Mouse (Mus musculus): Measurements from ENCODE around the gene Agbl5. TPM values are rescaled to one million over a fixed set of nuclear protein-coding genes. Genes with fewer than 3 reads are reported as not detected.
A peak's percentile ranks its signal among the peaks of the same experiment; 100 is the strongest.

Agbl5 gene
- polyA plus RNA-seq, 1 experiment from 2014 or later, result 6.9 TPM

GRCm38 (mm10) chr5:30914849-30915248 lies 26.4 kb downstream of the Agbl5 start:
- H3K27me3 ChIP-seq (ENCODE audit: control insufficient read depth, insufficient read depth, low read length), result no peaks in the 10 kb centered on the region
- peak overlapping the region; percentile 43 for H3K4me3 ChIP-seq (ENCODE audit: low read depth, low read length)
- H3K4me1 ChIP-seq (replicated peaks; ENCODE audit: control insufficient read depth, insufficient read depth), result peaks cover 8% of the 10 kb centered on the region
- H3K36me3 ChIP-seq (ENCODE audit: control insufficient read depth, insufficient read depth, low read length), result peaks cover 16% of the 10 kb centered on the region
- peak overlapping the region; percentile 92 for H3K27ac ChIP-seq (replicated peaks)
- TF ChIP-seq CTCF (IDR thresholded peaks at IDR 0.05; ENCODE audit: low read depth) (no peak), EP300 (optimal IDR thresholded peaks at IDR 0.05) (no peak)
- ATAC-seq (ENCODE audit: low FRiP score, low TSS enrichment), result no peak
- peak overlapping the region; percentile 75 for H3K4me2 ChIP-seq (replicated peaks; ENCODE audit: low read depth)
- WGBS, result 31% methylated on average over 6 of the region's 6 CpGs
- no peaks in the 10 kb centered on the region for H3K9me3 ChIP-seq (ENCODE audit: control insufficient read depth, low read length)
- peak overlapping the region; percentile 67 for H3K9ac ChIP-seq (ENCODE audit: low read length)
- DNase-seq (ENCODE audit: low spot score), result no peak

DNA sequence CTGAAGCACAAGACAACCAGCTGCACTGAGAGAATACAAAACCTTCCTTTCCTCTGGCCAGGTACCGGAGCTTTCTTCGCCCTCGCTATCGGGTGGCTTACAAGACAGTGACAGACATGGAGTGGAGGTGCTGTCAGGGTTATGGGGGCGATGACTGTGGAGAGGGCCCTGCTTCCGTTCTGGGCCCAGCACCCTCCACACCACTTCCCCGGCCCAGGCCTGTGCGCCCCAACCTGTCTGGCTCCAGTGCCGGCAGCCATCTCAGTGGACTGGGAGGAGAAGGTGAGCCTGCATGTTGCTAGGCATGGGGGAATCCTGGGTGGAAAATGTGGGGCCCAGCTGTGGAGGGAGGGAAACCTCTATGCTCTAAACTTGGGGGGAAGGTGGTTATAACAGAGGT lies 27.0 kb downstream of the Agbl5 start:
- WGBS, result 37% methylated on average over 9 of the region's 9 CpGs
- DNase-seq (ENCODE audit: low spot score) (no peak), ATAC-seq (ENCODE audit: low FRiP score, low TSS enrichment) (peak; percentile 10; the same call in 1 of the 2 replicates)
- no peak for TF ChIP-seq CTCF (IDR thresholded peaks at IDR 0.05; ENCODE audit: low read depth)
- no peak for TF ChIP-seq EP300 (optimal IDR thresholded peaks at IDR 0.05)
- Histone ChIP-seq H3K4me3 (ENCODE audit: low read depth, low read length) (peak overlapping the region; percentile 43), H3K9me3 (ENCODE audit: control insufficient read depth, low read length) (no peaks in the 10 kb centered on the region), H3K4me2 (replicated peaks; ENCODE audit: low read depth) (peak overlapping the region; percentile 75), H3K9ac (ENCODE audit: low read length) (peak overlapping the region; percentile 67), H3K27ac (replicated peaks) (peak overlapping the region; percentile 92), H3K36me3 (ENCODE audit: control insufficient read depth, insufficient read depth, low read length) (peaks cover 16% of the 10 kb centered on the region), H3K27me3 (ENCODE audit: control insufficient read depth, insufficient read depth, low read length) (no peaks in the 10 kb centered on the region), H3K4me1 (replicated peaks; ENCODE audit: control insufficient read depth, insufficient read depth) (peaks cover 8% of the 10 kb centered on the region)

- H3K27me3 ChIP-seq (ENCODE audit: control insufficient read depth, insufficient read depth, low read length), result no peaks in the 10 kb centered on the region
- no peaks in the 10 kb centered on the region for H3K9me3 ChIP-seq (ENCODE audit: control insufficient read depth, low read length)
- peak overlapping the region; percentile 43 for H3K4me3 ChIP-seq (ENCODE audit: low read depth, low read length)
- peaks cover 8% of the 10 kb centered on the region for H3K4me1 ChIP-seq (replicated peaks; ENCODE audit: control insufficient read depth, insufficient read depth)
- 1% methylated on average over 7 of the region's 7 CpGs for whole genome bisulfite sequencing
- ATAC-seq (ENCODE audit: low FRiP score, low TSS enrichment) (peak; percentile 82), DNase-seq (ENCODE audit: low spot score) (peak; percentile 83)
- 0 out of 2 replicates have a peak overlapping the region, but pooled peaks have one; percentile 31 for H3K27ac ChIP-seq (replicated peaks)
- peaks cover 16% of the 10 kb centered on the region for H3K36me3 ChIP-seq (ENCODE audit: control insufficient read depth, insufficient read depth, low read length)
- peak overlapping the region; percentile 75 for H3K4me2 ChIP-seq (replicated peaks; ENCODE audit: low read depth)
- TF ChIP-seq EP300 (optimal IDR thresholded peaks at IDR 0.05) (no peak), CTCF (IDR thresholded peaks at IDR 0.05; ENCODE audit: low read depth) (peak; percentile 85)
- no peak overlapping the region for H3K9ac ChIP-seq (ENCODE audit: low read length)
Observed at GRCm38 (mm10) chr5:30915974-30916433, 27.5 kb downstream of the Agbl5 start.

- 94% methylated on average over 9 of the region's 9 CpGs for WGBS
- TF ChIP-seq EP300 (optimal IDR thresholded peaks at IDR 0.05) (no peak), CTCF (IDR thresholded peaks at IDR 0.05; ENCODE audit: low read depth) (no peak)
- no peak for DNase-seq (ENCODE audit: low spot score)
- H3K4me2 ChIP-seq (replicated peaks; ENCODE audit: low read depth), result no peak overlapping the region
- peaks cover 8% of the 10 kb centered on the region for H3K4me1 ChIP-seq (replicated peaks; ENCODE audit: control insufficient read depth, insufficient read depth)
- no peak overlapping the region for H3K9ac ChIP-seq (ENCODE audit: low read length)
- H3K4me3 ChIP-seq (ENCODE audit: low read depth, low read length), result no peak overlapping the region
- ATAC-seq (ENCODE audit: low FRiP score, low TSS enrichment), result no peak
- H3K9me3 ChIP-seq (ENCODE audit: control insufficient read depth, low read length), result no peaks in the 10 kb centered on the region
- H3K27me3 ChIP-seq (ENCODE audit: control insufficient read depth, insufficient read depth, low read length), result no peaks in the 10 kb centered on the region
- peaks cover 16% of the 10 kb centered on the region for H3K36me3 ChIP-seq (ENCODE audit: control insufficient read depth, insufficient read depth, low read length)
- no peak overlapping the region for H3K27ac ChIP-seq (replicated peaks)
Observed at GRCm38 (mm10) chr5:30916841-30917240, 28.3 kb downstream of the Agbl5 start.

DNA sequence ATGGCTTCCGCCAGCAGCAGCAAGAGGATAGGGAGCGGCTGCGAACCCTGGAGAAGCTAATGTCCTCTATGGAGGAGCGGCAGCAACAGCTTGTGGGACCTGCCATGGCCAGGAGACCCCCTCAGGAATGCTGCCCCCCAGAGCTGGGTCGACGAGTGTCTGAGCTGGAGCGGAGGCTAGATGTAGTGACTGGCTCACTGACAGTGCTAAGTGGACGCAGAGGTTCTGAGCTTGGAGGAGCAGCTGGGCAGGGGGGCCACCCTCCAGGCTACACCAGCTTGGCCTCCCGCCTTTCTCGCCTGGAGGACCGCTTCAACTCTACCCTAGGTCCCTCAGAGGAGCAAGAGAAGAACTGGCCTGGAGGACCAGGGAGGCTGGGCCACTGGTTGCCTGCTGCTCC lies 28.9 kb downstream of the Agbl5 start:
- H3K4me1 ChIP-seq (replicated peaks; ENCODE audit: control insufficient read depth, insufficient read depth), result peaks cover 5% of the 10 kb centered on the region
- peaks cover 16% of the 10 kb centered on the region for H3K36me3 ChIP-seq (ENCODE audit: control insufficient read depth, insufficient read depth, low read length)
- H3K4me2 ChIP-seq (replicated peaks; ENCODE audit: low read depth), result no peak overlapping the region
- WGBS, result 87% methylated on average over 11 of the region's 11 CpGs
- H3K27me3 ChIP-seq (ENCODE audit: control insufficient read depth, insufficient read depth, low read length), result no peaks in the 10 kb centered on the region
- TF ChIP-seq CTCF (IDR thresholded peaks at IDR 0.05; ENCODE audit: low read depth), result no peak
- no peak for TF ChIP-seq EP300 (optimal IDR thresholded peaks at IDR 0.05)
- ATAC-seq (ENCODE audit: low FRiP score, low TSS enrichment) (no peak), DNase-seq (ENCODE audit: low spot score) (no peak)
- no peaks in the 10 kb centered on the region for H3K9me3 ChIP-seq (ENCODE audit: control insufficient read depth, low read length)
- no peak overlapping the region for H3K27ac ChIP-seq (replicated peaks)
- no peak overlapping the region for H3K4me3 ChIP-seq (ENCODE audit: low read depth, low read length)
- H3K9ac ChIP-seq (ENCODE audit: low read length), result no peak overlapping the region

GRCm38 (mm10) chr5:30917891-30918670 lies 29.6 kb downstream of the Agbl5 start:
- ATAC-seq (ENCODE audit: low FRiP score, low TSS enrichment), result no peak
- peak overlapping the region; percentile 27; the same call in 1 of the 2 replicates for H3K9ac ChIP-seq (ENCODE audit: low read length)
- DNase-seq (ENCODE audit: low spot score), result no peak
- H3K4me1 ChIP-seq (replicated peaks; ENCODE audit: control insufficient read depth, insufficient read depth), result no peaks in the 10 kb centered on the region; the same call in 1 of the 2 replicates
- H3K4me3 ChIP-seq (ENCODE audit: low read depth, low read length), result no peak overlapping the region
- WGBS, result 84% methylated on average over 31 of the region's 31 CpGs
- H3K4me2 ChIP-seq (replicated peaks; ENCODE audit: low read depth), result no peak overlapping the region
- no peaks in the 10 kb centered on the region for H3K27me3 ChIP-seq (ENCODE audit: control insufficient read depth, insufficient read depth, low read length)
- H3K27ac ChIP-seq (replicated peaks), result no peak overlapping the region
- TF ChIP-seq EP300 (optimal IDR thresholded peaks at IDR 0.05), result no peak
- no peaks in the 10 kb centered on the region for H3K9me3 ChIP-seq (ENCODE audit: control insufficient read depth, low read length)
- peaks cover 16% of the 10 kb centered on the region for H3K36me3 ChIP-seq (ENCODE audit: control insufficient read depth, insufficient read depth, low read length)
